Mouse (Mus musculus) adrenal gland, adult 2 months (tissue): ENCODE measurements around the gene Olfr1484. TPM values are rescaled to one million over a fixed set of nuclear protein-coding genes. Genes with fewer than 3 reads are reported as not detected.
"Not testable (repeated sequence)": the region's sequence is repeated elsewhere in the genome, so short reads cannot be mapped to it uniquely, and the experiment has no call there.

Experiments used
- DNase-seq: peaks from one replicate; pipeline ENCODE4 v3.0.0; 2021
- long read RNA-seq: library from polyadenylated mRNA; stranded (forward); transcript quantifications from one replicate; pipeline ENCODE4 v2.0.0, GENCODE M21; 2021
- microRNA-seq, 2 experiments: library from miRNA; unstranded; fragments of <30 nt; microRNA quantifications; one replicate each; pipeline ENCODE4 v1.2.0; 2021
- polyA plus RNA-seq: library from polyadenylated mRNA; depleted of rRNA; stranded (reverse); fragments of >200 nt; gene quantifications from 2 replicates; pipeline ENCODE4 v1.2.3, GENCODE M21; 2012; rRNA removed
- total RNA-seq, 2 experiments: library from RNA; stranded (reverse); gene quantifications; 2 replicates each; pipeline ENCODE4 v1.2.3; 2021

Olfr1484 gene
- total RNA-seq (not detected), polyA plus RNA-seq (not detected in 2 replicates)
- long read RNA-seq = 0 reads

- DNase-seq = no peak
Observed at GRCm38 (mm10) chr19:13583211-13583610, at the start of gene Olfr1484. Olfr1484 (plus strand) TSS chr19:13583511.

GRCm38 (mm10) chr19:13617075-13617474 lies 33.8 kb downstream of the Olfr1484 start, which contains the start of gene Olfr1487:
Olfr1487 (plus strand) TSS chr19:13617375.
- DNase-seq = not testable (repeated sequence)

- no peak for DNase-seq
Observed at GRCm38 (mm10) chr19:13631321-13631720, 48.0 kb downstream of the Olfr1484 start, which contains the start of gene Olfr1489. Olfr1489 (plus strand) TSS chr19:13631621.

Small RNAs within 50 kb of the gene (microRNA-seq; reads per million reads assigned to microRNA genes)
- gene Gm22323 (0 reads per million in 2 experiments), gene Gm23931 (0 reads per million in 2 experiments)

Other genes with a start within 250 kb of the Olfr1484 start
- not detected for gene Olfr1466, start 244.6 kb upstream of the Olfr1484 start, total RNA-seq
- gene Olfr1466, start 244.6 kb upstream of the Olfr1484 start, polyA plus RNA-seq = not detected in 2 replicates
- not detected for gene Olfr1467, start 221.3 kb upstream of the Olfr1484 start, total RNA-seq
- gene Olfr1467, start 221.3 kb upstream of the Olfr1484 start, polyA plus RNA-seq = not detected in 2 replicates
- not detected for gene Olfr1469, start 175.7 kb upstream of the Olfr1484 start, total RNA-seq
- gene Olfr1469, start 175.7 kb upstream of the Olfr1484 start, polyA plus RNA-seq = not detected in 2 replicates
- gene Olfr1471, start 140.1 kb upstream of the Olfr1484 start, total RNA-seq = not detected
- gene Olfr1471, start 140.1 kb upstream of the Olfr1484 start, polyA plus RNA-seq = not detected in 2 replicates
- not detected for gene Olfr1472, start 127.4 kb upstream of the Olfr1484 start, total RNA-seq
- not detected in 2 replicates for gene Olfr1472, start 127.4 kb upstream of the Olfr1484 start, polyA plus RNA-seq
- not detected for gene Olfr1474, start 113.9 kb upstream of the Olfr1484 start, total RNA-seq
- not detected in 2 replicates for gene Olfr1474, start 113.9 kb upstream of the Olfr1484 start, polyA plus RNA-seq
- gene Olfr1475, start 103.3 kb upstream of the Olfr1484 start, total RNA-seq = not detected
- gene Olfr1475, start 103.3 kb upstream of the Olfr1484 start, polyA plus RNA-seq = not detected in 2 replicates
- gene Olfr1477, start 83.0 kb upstream of the Olfr1484 start, total RNA-seq = not detected
- not detected in 2 replicates for gene Olfr1477, start 83.0 kb upstream of the Olfr1484 start, polyA plus RNA-seq
- not detected for gene Olfr1480, start 55.6 kb upstream of the Olfr1484 start, total RNA-seq
- not detected in 2 replicates for gene Olfr1480, start 55.6 kb upstream of the Olfr1484 start, polyA plus RNA-seq
- not detected for gene Olfr1487, start 33.9 kb downstream of the Olfr1484 start, total RNA-seq
- not detected in 2 replicates for gene Olfr1487, start 33.9 kb downstream of the Olfr1484 start, polyA plus RNA-seq
- not detected for gene Olfr1489, start 48.1 kb downstream of the Olfr1484 start, total RNA-seq
- not detected in 2 replicates for gene Olfr1489, start 48.1 kb downstream of the Olfr1484 start, polyA plus RNA-seq
- gene Olfr1490, start 67.6 kb downstream of the Olfr1484 start, total RNA-seq = not detected
- gene Olfr1490, start 67.6 kb downstream of the Olfr1484 start, polyA plus RNA-seq = not detected in 2 replicates
- gene Olfr1491, start 113.8 kb downstream of the Olfr1484 start, total RNA-seq = not detected
- gene Olfr1491, start 113.8 kb downstream of the Olfr1484 start, polyA plus RNA-seq = not detected in 2 replicates
- not detected for gene Olfr1493-ps1, start 139.8 kb downstream of the Olfr1484 start, total RNA-seq
- gene Olfr1493-ps1, start 139.8 kb downstream of the Olfr1484 start, polyA plus RNA-seq = not detected in 2 replicates
- not detected for gene Olfr1494, start 156.2 kb downstream of the Olfr1484 start, total RNA-seq
- not detected in 2 replicates for gene Olfr1494, start 156.2 kb downstream of the Olfr1484 start, polyA plus RNA-seq
- gene Olfr1495, start 181.1 kb downstream of the Olfr1484 start, total RNA-seq = not detected
- not detected in 2 replicates for gene Olfr1495, start 181.1 kb downstream of the Olfr1484 start, polyA plus RNA-seq
- gene Olfr1496, start 194.4 kb downstream of the Olfr1484 start, total RNA-seq = not detected
- not detected in 2 replicates for gene Olfr1496, start 194.4 kb downstream of the Olfr1484 start, polyA plus RNA-seq
- not detected for gene Olfr1497, start 214.7 kb downstream of the Olfr1484 start, total RNA-seq
- not detected in 2 replicates for gene Olfr1497, start 214.7 kb downstream of the Olfr1484 start, polyA plus RNA-seq
- gene Olfr1499, start 235.9 kb downstream of the Olfr1484 start, total RNA-seq = not detected
- gene Olfr1499, start 235.9 kb downstream of the Olfr1484 start, polyA plus RNA-seq = not detected in 2 replicates
- not detected for gene Olfr1500, start 247.0 kb downstream of the Olfr1484 start, total RNA-seq
- gene Olfr1500, start 247.0 kb downstream of the Olfr1484 start, polyA plus RNA-seq = not detected in 2 replicates